Mouse (Mus musculus) intestine, embryonic 15.5 days (tissue): ENCODE data around the gene Cox19. TPM values are rescaled to one million over a fixed set of nuclear protein-coding genes. Genes with fewer than 3 reads are reported as not detected.

ENCODE experiments used
- ATAC-seq: fragments of 200-750 bp; cut with Nextera tagmentation; 2 replicates; pipeline ENCODE4 v1.8.0; 2017; ENCODE audit warnings: moderate TSS enrichment, moderate library complexity
- H3K27ac ChIP-seq: fragments of 300-500 bp; sonication (generic); 2 replicates; pipeline ENCODE4 v1.5.1; 2015; ENCODE audit warnings: mild to moderate bottlenecking, inconsistent platforms
- H3K27me3 ChIP-seq: fragments of 300-500 bp; sonication (generic); replicated peaks from 2 replicates; pipeline ENCODE4 v1.6.1; 2015; ENCODE audit warnings: inconsistent platforms
- H3K36me3 ChIP-seq: fragments of 300-500 bp; sonication (generic); 2 replicates; pipeline ENCODE4 v1.6.1; 2015; ENCODE audit warnings: inconsistent platforms
- H3K4me1 ChIP-seq: fragments of 300-500 bp; sonication (generic); replicated peaks from 2 replicates; pipeline ENCODE4 v1.6.1; 2015; ENCODE audit warnings: inconsistent platforms
- H3K4me2 ChIP-seq: fragments of 300-500 bp; sonication (generic); replicated peaks from 2 replicates; pipeline ENCODE4 v1.6.1; 2015; ENCODE audit warnings: mild to moderate bottlenecking, inconsistent platforms
- H3K4me3 ChIP-seq: fragments of 300-500 bp; sonication (generic); replicated peaks from 2 replicates; pipeline ENCODE4 v1.5.1; 2015; ENCODE audit warnings: inconsistent platforms
- H3K9ac ChIP-seq: fragments of 300-500 bp; sonication (generic); 2 replicates; pipeline ENCODE4 v1.6.1; 2015; ENCODE audit warnings: inconsistent platforms
- H3K9me3 ChIP-seq: fragments of 300-500 bp; sonication (generic); 2 replicates; pipeline ENCODE4 v1.6.1; 2016; ENCODE audit warnings: inconsistent platforms
- WGBS: fragments of 180-500 bp; shearing (Covaris S2); methylation state at CpG from one replicate; pipeline ENCODE4 v1.1.7; 2015; 5-methylcytosine and 5-hydroxymethylcytosine counted together
- polyA plus RNA-seq: library from polyadenylated mRNA; unstranded; fragments of >200 nt; fragmentation: Nextera tagmentation; extraction: Ambion mirVana; gene quantifications from 2 replicates; pipeline ENCODE4 v1.2.1, GENCODE M21; 2015

Cox19 gene
- polyA plus RNA-seq, 1 experiment from 2014 or later: 162 TPM

DNA sequence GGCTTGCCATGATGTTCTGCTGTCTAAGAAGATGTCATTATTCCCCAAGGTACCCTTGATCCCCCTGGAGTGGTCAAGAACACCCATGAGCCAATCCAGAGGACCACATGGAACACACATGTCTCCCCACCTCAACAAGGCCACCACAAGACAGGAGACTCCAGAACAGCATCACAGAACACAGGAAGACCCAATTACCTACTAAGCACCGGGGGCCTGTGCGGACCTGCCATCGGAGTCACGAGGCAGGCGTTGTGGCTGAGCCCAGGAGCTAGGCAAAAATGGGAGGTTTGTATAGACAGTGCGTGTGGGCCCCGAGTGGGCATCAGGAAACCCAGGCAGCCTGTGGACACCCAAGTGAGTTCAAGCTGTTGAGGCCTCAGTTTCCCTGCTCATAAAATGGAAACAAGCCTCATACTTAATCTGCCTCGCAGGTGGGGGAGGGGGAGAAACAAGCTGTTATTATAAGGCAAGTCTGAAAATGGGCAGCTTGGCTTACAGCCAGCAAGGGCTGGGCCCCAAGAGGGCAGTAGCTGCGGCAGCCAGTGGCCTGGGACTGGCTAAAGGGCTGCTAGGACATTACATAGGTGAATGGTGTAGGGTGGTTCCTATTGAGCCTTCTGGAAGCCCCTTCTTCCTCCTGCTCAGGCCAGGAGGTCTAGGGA lies 27.8 kb downstream of the Cox19 start:
- Histone ChIP-seq H3K27ac (no peak overlapping the region), H3K36me3 (no peaks in the 10 kb centered on the region), H3K9me3 (no peaks in the 10 kb centered on the region), H3K4me1 (peaks cover 16% of the 10 kb centered on the region), H3K9ac (peak overlapping the region; percentile 82), H3K27me3 (peaks cover 23% of the 10 kb centered on the region), H3K4me2 (peak overlapping the region; percentile 94), H3K4me3 (peak overlapping the region; percentile 70)
- 76% methylated on average over 9 of the region's 9 CpGs for WGBS
- ATAC-seq: no peak

DNA sequence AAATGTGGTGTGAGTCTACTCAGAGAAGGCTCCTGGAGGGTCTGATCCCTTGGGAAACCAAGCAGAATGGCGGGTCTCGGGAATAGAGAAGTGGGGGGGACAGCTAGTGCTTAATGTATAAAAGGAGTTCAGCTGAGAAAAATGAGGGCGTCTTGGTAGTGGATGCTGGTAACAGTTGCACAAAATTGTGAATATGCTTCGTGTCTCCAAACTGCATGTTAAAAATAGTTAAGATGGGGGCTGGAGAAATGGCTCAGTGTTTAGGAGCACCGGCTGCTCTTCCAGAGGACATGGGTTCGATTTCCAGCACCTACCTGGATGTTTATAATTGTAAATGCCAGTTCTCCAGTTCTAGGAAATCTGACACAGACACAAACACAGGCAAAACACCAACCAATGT lies 29.9 kb downstream of the Cox19 start:
- Histone ChIP-seq H3K36me3 (no peaks in the 10 kb centered on the region), H3K27me3 (peaks cover 20% of the 10 kb centered on the region), H3K9me3 (no peaks in the 10 kb centered on the region), H3K27ac (no peak overlapping the region), H3K4me2 (no peak overlapping the region), H3K4me1 (peaks cover 27% of the 10 kb centered on the region), H3K4me3 (no peak overlapping the region), H3K9ac (no peak overlapping the region)
- no peak for ATAC-seq
- 84% methylated on average over 6 of the region's 6 CpGs for WGBS

DNA sequence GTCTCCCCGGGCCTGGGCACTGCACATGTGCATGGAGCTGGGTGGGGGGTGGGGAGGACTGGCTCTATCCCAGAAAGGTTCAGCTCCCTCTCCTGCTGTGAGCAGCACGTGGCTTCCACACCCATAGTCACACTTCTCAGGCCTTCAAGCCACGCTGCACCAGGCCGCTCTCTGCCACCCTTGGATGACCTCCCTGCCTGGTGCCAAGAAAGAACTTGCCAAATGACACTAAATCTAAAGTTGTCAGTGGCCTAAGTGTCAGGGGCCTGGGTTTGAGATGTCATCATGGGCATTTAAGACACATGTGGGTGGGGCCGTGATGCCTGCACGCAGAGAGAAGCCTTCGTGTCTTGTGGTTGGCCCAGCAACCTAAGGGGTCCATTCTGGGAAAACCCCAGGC lies 30.8 kb downstream of the Cox19 start:
- Histone ChIP-seq H3K9ac (no peak overlapping the region), H3K4me1 (peaks cover 24% of the 10 kb centered on the region), H3K4me3 (no peak overlapping the region), H3K27me3 (peaks cover 13% of the 10 kb centered on the region), H3K36me3 (no peaks in the 10 kb centered on the region), H3K27ac (no peak overlapping the region), H3K4me2 (no peak overlapping the region), H3K9me3 (no peaks in the 10 kb centered on the region)
- ATAC-seq: no peak
- 80% methylated on average over 7 of the region's 7 CpGs for WGBS

DNA sequence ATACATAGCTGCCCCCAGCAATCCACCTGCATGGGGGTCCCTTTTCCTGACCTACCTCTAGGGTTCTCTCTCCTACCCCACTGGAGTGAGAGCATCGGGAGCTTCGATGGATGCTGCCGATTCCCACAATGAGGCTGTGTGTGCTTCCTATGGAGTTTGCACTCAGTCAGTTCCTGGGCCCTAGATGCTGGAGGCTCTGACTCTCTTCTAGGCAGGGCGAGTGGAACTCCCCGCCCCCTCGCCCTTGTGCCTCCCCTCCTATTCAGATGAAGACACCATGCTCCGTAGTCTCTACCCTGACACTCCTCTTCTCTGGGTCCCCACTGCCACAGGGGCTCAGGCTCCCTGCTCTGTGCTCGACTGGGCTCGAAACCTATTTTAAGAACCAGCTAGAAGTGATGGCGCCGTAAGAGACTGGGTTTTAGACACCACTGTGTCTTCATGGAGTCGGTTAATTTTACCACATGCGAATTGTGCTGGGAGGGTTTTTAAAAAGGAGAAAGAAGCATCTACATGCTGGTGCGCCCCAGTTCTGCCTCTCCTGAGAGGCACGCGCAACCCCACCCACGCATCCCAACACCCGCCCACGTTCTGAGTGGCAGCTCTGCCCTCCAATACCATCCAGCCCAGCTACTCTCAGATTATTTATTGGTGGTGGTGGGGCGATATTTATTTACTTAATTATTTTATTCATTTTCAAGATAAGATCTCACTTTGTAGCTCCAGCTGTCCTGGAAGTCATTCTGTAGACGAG lies 33.3 kb downstream of the Cox19 start:
- Histone ChIP-seq H3K4me3 (no peak overlapping the region), H3K4me1 (peaks cover 19% of the 10 kb centered on the region; the same call in 1 of the 2 replicates), H3K9ac (no peak overlapping the region), H3K9me3 (no peaks in the 10 kb centered on the region), H3K4me2 (peak overlapping the region; percentile 19; the same call in 1 of the 2 replicates), H3K27me3 (no peaks in the 10 kb centered on the region), H3K27ac (peak overlapping the region; percentile 83), H3K36me3 (no peaks in the 10 kb centered on the region)
- 65% methylated on average over 21 of the region's 21 CpGs for WGBS
- peak; percentile 27 for ATAC-seq

DNA sequence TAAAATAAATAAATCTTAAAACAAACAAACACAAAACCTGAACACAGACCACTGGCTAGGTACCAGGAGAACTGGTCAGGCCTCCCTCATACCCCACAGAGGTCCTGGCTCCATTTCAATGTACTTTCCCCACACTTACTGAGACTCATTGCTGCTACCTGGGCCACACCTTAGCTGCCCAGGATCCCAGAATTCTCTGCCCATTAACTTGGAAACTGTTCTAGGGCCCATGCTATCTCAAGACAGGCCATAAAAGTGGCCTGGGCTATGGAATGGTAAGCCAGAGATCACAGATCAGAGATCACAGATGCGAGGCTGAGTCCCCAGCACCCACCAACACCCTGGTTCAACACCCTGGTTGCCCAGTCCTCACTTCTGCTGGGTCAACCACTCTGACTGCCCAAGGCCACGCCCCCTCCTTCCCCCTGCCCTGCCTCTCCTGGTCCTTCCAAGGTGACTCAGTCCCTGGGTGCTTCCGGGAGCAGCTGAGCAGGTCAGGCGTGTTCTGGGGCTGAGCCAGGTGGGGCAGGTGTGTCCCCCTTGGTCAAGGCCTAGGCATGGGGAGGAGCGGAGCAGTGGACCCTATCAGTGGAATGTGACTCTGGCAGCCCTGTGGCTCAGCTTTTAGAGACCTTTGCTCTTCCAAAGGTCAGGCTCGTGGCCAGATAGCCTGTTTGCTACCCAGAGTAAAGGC lies 34.1 kb downstream of the Cox19 start:
- no peak overlapping the region for H3K4me3 ChIP-seq
- H3K9ac ChIP-seq: no peak overlapping the region
- 61% methylated on average over 6 of the region's 6 CpGs for WGBS
- H3K4me1 ChIP-seq: peaks cover 19% of the 10 kb centered on the region; the same call in 1 of the 2 replicates
- peak; percentile 94 for ATAC-seq
- H3K4me2 ChIP-seq: peak overlapping the region; percentile 19; the same call in 1 of the 2 replicates
- no peaks in the 10 kb centered on the region for H3K36me3 ChIP-seq
- no peaks in the 10 kb centered on the region for H3K9me3 ChIP-seq
- no peaks in the 10 kb centered on the region for H3K27me3 ChIP-seq
- H3K27ac ChIP-seq: peak overlapping the region; percentile 83

DNA sequence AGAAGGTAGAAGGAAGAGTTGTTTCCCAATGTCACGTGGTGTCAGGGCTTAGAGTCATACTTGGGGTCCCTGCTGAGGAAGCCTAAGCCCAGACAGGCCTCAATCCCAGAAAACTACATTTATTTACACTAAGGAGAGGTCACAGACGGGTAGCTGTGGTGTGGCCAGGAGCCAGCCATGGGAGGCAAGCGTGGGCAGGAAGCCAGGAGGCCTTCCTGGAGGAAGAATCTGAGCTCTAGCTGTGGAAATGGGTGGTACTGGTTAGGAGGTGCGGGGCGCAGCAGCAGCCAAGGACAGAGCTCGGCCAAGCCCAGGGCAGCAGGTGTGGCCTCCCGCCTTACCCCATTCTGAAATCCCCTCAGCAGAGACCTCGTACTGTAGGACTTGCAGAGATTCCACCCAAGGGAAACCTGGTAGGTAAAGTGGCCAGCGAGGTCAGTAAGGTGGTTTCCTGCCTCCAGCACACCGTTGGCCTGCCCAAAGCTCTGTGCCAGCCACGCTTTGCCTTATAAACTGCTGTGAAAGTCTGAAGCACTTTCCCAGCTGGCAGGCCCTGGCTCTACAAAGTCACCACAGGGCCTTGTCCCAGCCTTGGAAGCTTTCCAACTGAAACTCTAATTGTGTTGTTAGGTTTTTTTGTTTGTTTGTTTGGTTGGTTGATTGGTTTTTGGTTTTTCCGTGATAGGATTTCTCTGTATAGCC lies 36.1 kb downstream of the Cox19 start:
- WGBS: 74% methylated on average over 12 of the region's 12 CpGs
- H3K9me3 ChIP-seq: no peaks in the 10 kb centered on the region
- no peak for ATAC-seq
- H3K4me2 ChIP-seq: no peak overlapping the region
- no peaks in the 10 kb centered on the region for H3K36me3 ChIP-seq
- H3K27ac ChIP-seq: no peak overlapping the region
- no peak overlapping the region for H3K4me3 ChIP-seq
- no peak overlapping the region for H3K9ac ChIP-seq
- peaks cover 19% of the 10 kb centered on the region; the same call in 1 of the 2 replicates for H3K4me1 ChIP-seq
- H3K27me3 ChIP-seq: no peaks in the 10 kb centered on the region

DNA sequence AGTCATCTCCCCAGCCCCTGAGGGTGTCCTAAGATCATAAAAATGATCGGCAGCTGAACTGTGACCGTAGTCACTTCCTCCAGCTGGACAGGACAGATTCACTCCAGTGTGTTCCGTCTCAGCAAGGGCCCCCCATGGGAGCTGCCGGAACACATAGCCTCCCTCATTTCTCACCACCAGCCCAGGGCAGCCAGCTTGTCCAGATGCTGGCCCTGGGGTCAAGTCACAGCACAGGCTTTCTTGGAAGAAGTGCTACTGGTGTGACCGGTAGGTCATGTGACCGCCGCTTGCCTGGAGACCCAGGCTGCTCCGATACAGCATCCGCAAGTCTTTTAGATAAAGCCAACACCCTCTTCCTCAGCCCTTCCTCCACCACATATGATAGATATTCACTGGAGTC lies 37.7 kb downstream of the Cox19 start:
- ATAC-seq: no peak
- 75% methylated on average over 9 of the region's 9 CpGs for WGBS
- H3K27ac ChIP-seq: no peak overlapping the region
- no peaks in the 10 kb centered on the region for H3K27me3 ChIP-seq
- no peaks in the 10 kb centered on the region for H3K9me3 ChIP-seq
- H3K36me3 ChIP-seq: no peaks in the 10 kb centered on the region
- no peak overlapping the region for H3K9ac ChIP-seq
- peaks cover 19% of the 10 kb centered on the region; the same call in 1 of the 2 replicates for H3K4me1 ChIP-seq
- no peak overlapping the region for H3K4me3 ChIP-seq
- H3K4me2 ChIP-seq: no peak overlapping the region

DNA sequence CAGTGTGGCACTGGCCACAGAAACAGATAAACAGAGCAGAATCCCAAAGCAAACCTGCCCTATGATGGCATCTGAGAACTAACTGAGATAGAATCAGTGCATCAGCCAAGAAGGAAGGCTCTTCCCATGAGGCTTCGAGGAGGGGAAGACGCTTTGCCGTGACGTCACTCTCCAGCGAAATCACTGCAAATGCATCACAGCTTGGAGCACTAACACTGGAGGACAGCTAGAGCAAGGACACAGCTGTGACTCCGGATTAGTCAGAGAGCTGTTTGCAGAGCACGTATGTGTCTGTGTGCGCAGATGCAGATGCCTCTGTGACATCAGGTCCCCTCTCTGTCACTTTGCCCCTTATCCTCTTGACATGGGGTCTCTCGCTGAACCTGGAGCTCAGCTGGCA lies 39.4 kb downstream of the Cox19 start:
- Histone ChIP-seq H3K9ac (no peak overlapping the region), H3K27me3 (no peaks in the 10 kb centered on the region), H3K27ac (no peak overlapping the region), H3K4me3 (no peak overlapping the region), H3K36me3 (no peaks in the 10 kb centered on the region), H3K4me2 (no peak overlapping the region), H3K9me3 (no peaks in the 10 kb centered on the region), H3K4me1 (peaks cover 8% of the 10 kb centered on the region; the same call in 1 of the 2 replicates)
- no peak for ATAC-seq
- 85% methylated on average over 9 of the region's 9 CpGs for WGBS

DNA sequence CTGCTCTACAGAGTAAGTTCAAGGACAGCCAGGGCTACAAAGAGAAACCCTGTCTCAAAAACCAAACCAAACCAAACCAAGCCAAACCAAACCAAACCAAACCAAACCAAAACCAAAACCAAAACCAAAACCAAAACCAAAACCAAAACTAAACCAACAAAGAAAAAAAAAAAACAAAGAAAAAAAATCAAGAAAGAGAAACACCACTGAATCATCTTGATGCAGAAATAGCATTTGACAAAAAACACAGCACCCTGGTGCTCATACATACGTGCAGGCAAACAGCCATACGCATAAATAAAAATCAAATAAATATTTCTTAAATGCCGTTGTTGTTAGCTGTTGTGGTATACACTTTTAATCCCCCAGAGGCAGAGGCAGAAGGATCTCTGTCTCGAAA lies 40.7 kb downstream of the Cox19 start:
- H3K4me1 ChIP-seq: peaks cover 8% of the 10 kb centered on the region; the same call in 1 of the 2 replicates
- 83% methylated on average over 4 of the region's 4 CpGs for WGBS
- H3K27ac ChIP-seq: no peak overlapping the region
- H3K36me3 ChIP-seq: no peaks in the 10 kb centered on the region
- H3K4me3 ChIP-seq: no peak overlapping the region
- no peaks in the 10 kb centered on the region for H3K27me3 ChIP-seq
- ATAC-seq: no peak
- H3K9ac ChIP-seq: no peak overlapping the region
- H3K9me3 ChIP-seq: no peaks in the 10 kb centered on the region
- H3K4me2 ChIP-seq: no peak overlapping the region

DNA sequence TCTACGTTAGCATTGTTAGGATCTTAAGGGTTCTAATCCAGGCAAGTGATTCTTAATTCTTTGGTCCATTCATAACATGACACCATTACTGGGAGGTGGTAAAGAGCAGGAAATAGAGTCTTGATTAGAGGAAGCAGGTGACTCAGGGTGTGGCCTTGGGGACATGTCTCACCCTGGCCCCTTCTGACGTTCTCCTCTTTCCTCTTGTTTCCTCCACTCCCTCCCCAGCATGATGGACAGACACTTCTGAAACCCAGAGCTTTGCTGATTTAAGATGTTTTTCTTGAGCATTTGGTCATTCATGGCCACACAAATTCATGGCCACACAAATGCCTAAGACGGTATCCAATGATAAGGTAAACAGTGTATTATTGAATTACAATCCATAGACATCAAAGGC lies 41.3 kb downstream of the Cox19 start:
- no peaks in the 10 kb centered on the region for H3K9me3 ChIP-seq
- H3K27me3 ChIP-seq: no peaks in the 10 kb centered on the region
- H3K9ac ChIP-seq: no peak overlapping the region
- peaks cover 4% of the 10 kb centered on the region; the same call in 1 of the 2 replicates for H3K4me1 ChIP-seq
- ATAC-seq: no peak
- H3K4me3 ChIP-seq: no peak overlapping the region
- no peak overlapping the region for H3K4me2 ChIP-seq
- no peaks in the 10 kb centered on the region for H3K36me3 ChIP-seq
- 55% methylated on average over 3 of the region's 3 CpGs for WGBS
- H3K27ac ChIP-seq: no peak overlapping the region

DNA sequence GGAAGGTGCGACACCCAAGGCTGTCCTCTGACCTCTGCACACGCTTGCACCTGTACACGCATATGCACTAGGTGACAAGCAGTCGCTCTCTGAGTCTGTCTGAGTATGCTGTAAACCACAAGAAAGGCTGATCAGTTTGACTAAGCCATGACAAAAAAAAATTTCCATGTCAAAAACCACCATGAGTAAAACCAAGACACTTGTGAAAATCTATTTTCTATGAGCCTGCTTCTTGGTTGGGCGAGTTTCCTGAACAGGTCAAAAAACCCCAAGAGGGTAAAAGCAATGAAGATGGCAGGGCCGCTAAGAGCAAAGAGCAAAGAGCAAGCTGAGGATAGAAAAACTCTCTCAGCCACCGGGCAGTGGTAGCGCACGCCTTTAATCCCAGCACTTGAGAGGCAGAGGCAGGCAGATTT lies 47.6 kb downstream of the Cox19 start:
- 91% methylated on average over 9 of the region's 9 CpGs for WGBS
- Histone ChIP-seq H3K27me3 (no peaks in the 10 kb centered on the region), H3K9me3 (no peaks in the 10 kb centered on the region), H3K27ac (no peak overlapping the region), H3K9ac (no peak overlapping the region), H3K4me1 (peaks cover 19% of the 10 kb centered on the region), H3K36me3 (no peaks in the 10 kb centered on the region), H3K4me3 (no peak overlapping the region), H3K4me2 (no peak overlapping the region)
- no peak for ATAC-seq

DNA sequence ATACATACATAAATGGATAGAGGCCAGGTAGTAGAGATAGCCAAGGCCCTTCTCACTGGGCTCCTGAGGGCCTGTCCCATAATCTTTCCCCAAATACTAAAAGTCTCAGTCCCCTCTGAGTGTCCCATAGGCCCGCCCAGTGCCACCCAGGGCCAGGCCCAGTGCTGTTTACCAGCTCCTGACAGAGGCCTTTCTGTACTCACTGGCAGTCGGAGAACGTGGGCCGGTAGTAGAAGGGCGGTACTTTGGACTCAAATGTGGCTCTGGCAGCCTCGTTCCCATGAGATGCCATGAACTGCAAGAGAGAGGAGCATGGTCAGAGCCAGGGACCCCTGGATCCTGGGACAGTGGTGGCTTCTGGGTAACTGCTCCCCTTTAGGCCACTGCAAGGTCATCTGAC lies 49.1 kb downstream of the Cox19 start:
- no peak overlapping the region for H3K27ac ChIP-seq
- WGBS: 86% methylated on average over 6 of the region's 6 CpGs
- no peak for ATAC-seq
- H3K4me1 ChIP-seq: peaks cover 22% of the 10 kb centered on the region
- no peaks in the 10 kb centered on the region for H3K9me3 ChIP-seq
- no peaks in the 10 kb centered on the region for H3K36me3 ChIP-seq
- no peaks in the 10 kb centered on the region for H3K27me3 ChIP-seq
- no peak overlapping the region for H3K4me2 ChIP-seq
- H3K9ac ChIP-seq: no peak overlapping the region
- no peak overlapping the region for H3K4me3 ChIP-seq
